Mouse (Mus musculus) intestine, postnatal 0 days (tissue): Measurements from ENCODE around the gene Bcat1. TPM values are rescaled to one million over a fixed set of nuclear protein-coding genes. Genes with fewer than 3 reads are reported as not detected.
A peak's percentile ranks its signal among the peaks of the same experiment; 100 is the strongest.
"Not testable (repeated sequence)": the region's sequence is repeated elsewhere in the genome, so short reads cannot be mapped to it uniquely, and the experiment has no call there.

Experiments used
- ATAC-seq: fragments of 200-750 bp; cut with Nextera tagmentation; 2 replicates; pipeline ENCODE4 v1.8.0; 2017; ENCODE audit warnings: mild to moderate bottlenecking, moderate TSS enrichment, moderate library complexity
- H3K27ac ChIP-seq: fragments of 300-500 bp; sonication (generic); 2 replicates; pipeline ENCODE4 v1.5.1; 2014; ENCODE audit warnings: mild to moderate bottlenecking, low read depth, low read length, moderate library complexity
- H3K27me3 ChIP-seq: fragments of 300-500 bp; sonication (generic); replicated peaks from 2 replicates; pipeline ENCODE4 v1.6.1; 2014; ENCODE audit warnings: low read length, mixed read lengths; ENCODE audit not compliant: control insufficient read depth, insufficient read depth
- H3K36me3 ChIP-seq: fragments of 300-500 bp; sonication (generic); 2 replicates; pipeline ENCODE4 v1.6.1; 2014; ENCODE audit warnings: mild to moderate bottlenecking, moderate library complexity; ENCODE audit not compliant: control insufficient read depth, insufficient read depth
- H3K4me1 ChIP-seq: fragments of 300-500 bp; sonication (generic); replicated peaks from 2 replicates; pipeline ENCODE4 v1.6.1; 2014; ENCODE audit warnings: antibody characterized with exemption, low read length, mixed read lengths; ENCODE audit not compliant: control insufficient read depth, insufficient read depth
- H3K4me2 ChIP-seq: fragments of 300-500 bp; sonication (generic); replicated peaks from 2 replicates; pipeline ENCODE4 v1.6.1; 2014; ENCODE audit warnings: low read depth, mild to moderate bottlenecking, moderate library complexity
- H3K4me3 ChIP-seq: fragments of 300-500 bp; sonication (generic); 2 replicates; pipeline ENCODE4 v1.5.1; 2014; ENCODE audit warnings: low read depth, low read length
- H3K9ac ChIP-seq: fragments of 300-500 bp; sonication (generic); 2 replicates; pipeline ENCODE4 v1.6.1; 2014; ENCODE audit warnings: mild to moderate bottlenecking, low read depth, low read length
- H3K9me3 ChIP-seq: fragments of 300-500 bp; sonication (generic); 2 replicates; pipeline ENCODE4 v1.6.1; 2016; ENCODE audit warnings: mixed run types; ENCODE audit not compliant: control insufficient read depth
- CTCF ChIP-seq: sonication (generic); IDR thresholded peaks from 2 replicates; pipeline ENCODE4 v1.5.1; 2016; ENCODE audit warnings: low read depth, mild to moderate bottlenecking, control low read depth, antibody characterized with exemption, moderate library complexity
- WGBS: fragments of 180-500 bp; shearing (Covaris S2); extraction: QIAGEN DNeasy Blood & Tissue Kit; methylation state at CpG from one replicate; pipeline ENCODE4 v1.1.7; 2014; 5-methylcytosine and 5-hydroxymethylcytosine counted together
- polyA plus RNA-seq: library from polyadenylated mRNA; unstranded; fragments of >200 nt; fragmentation: Nextera tagmentation; extraction: Ambion mirVana; gene quantifications from 2 replicates; pipeline ENCODE4 v1.2.1, GENCODE M21; 2015

Bcat1 gene
- polyA plus RNA-seq, 1 experiment from 2014 or later, result 1.0 TPM

DNA sequence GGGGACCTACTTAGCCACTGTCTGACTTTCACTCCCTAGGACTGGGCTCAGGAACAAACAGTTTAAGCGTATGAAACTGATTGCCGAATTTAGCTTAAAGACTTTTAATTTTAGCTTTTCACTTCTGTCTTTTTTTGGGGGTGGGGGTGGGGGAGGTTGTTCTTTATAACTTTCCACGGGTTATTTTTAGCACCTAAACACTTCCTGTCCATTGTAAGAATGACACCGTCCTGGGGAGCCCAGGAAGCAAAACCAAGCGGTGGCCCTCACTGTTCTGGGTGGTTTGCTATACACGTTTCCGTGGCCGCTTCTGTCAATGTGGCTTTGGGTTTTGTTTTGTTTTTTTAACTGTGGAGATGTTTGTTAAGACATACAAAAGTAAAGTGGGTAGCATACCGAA lies 24.9 kb upstream of the Bcat1 start:
- TF ChIP-seq CTCF, result no peak
- no peak for ATAC-seq
- 60% methylated on average over 9 of the region's 9 CpGs for WGBS

DNA sequence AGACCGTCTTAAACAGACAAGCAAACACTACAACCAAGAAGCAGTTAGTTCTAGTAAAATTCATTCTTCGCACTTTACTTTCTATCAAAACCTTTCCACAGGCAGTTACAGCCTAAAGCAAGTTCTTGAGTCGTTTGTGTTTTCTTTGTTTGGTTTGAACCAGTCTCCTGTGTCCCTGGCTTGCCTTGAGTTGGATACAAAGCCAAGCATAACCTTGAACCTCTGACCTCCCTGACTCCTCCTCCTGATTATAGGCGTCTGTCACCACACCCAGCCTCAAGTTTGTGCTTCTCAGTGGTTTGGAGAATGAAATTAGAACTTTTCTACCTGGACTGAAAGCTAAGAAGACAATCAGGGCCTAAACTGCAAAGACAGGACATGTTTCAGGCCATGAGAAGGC lies 18.4 kb upstream of the Bcat1 start:
- TF ChIP-seq CTCF, result no peak
- ATAC-seq, result no peak
- WGBS, result 70% methylated on average over 4 of the region's 4 CpGs
- no peak overlapping the region for H3K27ac ChIP-seq
- H3K9ac ChIP-seq, result no peak overlapping the region
- H3K36me3 ChIP-seq, result no peaks in the 10 kb centered on the region
- H3K4me3 ChIP-seq, result no peak overlapping the region
- no peaks in the 10 kb centered on the region for H3K4me1 ChIP-seq
- no peaks in the 10 kb centered on the region for H3K9me3 ChIP-seq
- no peak overlapping the region for H3K4me2 ChIP-seq
- 0 out of 2 replicates have a peak, but pooled peaks cover 2% of the 10 kb centered on the region for H3K27me3 ChIP-seq

More for the DNA sequence above, 24.9 kb upstream of the Bcat1 start:
- Histone ChIP-seq H3K27me3 (no peaks in the 10 kb centered on the region), H3K9me3 (no peaks in the 10 kb centered on the region), H3K4me1 (no peaks in the 10 kb centered on the region), H3K9ac (no peak overlapping the region), H3K36me3 (no peaks in the 10 kb centered on the region), H3K4me2 (no peak overlapping the region), H3K4me3 (no peak overlapping the region), H3K27ac (no peak overlapping the region)

DNA sequence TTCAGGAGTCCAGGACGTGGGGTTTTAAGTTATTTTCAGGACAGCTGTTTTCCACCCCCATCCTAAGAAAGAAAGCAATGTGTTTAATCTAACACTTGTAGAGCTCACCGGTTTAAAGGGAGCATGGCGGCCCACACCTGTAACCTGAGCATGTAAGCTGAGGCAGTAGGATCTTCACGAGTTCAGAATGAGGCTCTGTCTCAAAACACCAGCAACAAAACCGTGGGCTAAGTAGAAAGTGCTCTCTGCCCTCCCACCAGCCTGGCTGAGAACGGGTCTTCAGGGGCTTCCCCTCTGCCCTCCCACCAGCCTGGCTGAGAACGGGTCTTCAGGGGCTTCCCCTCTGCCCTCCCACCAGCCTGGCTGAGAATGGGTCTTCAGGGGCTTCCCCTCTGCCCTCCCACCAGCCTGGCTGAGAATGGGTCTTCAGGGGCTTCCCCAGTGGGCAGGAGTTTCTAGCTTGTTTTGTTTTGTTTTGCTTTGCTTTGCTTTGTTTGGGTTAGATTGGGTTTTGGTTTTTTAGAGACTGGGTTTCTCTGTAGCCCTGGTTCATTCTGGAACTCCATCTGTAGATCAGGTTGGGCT lies 17.1 kb upstream of the Bcat1 start:
- not testable (repeated sequence) for H3K9ac ChIP-seq, ATAC-seq, H3K9me3 ChIP-seq, H3K4me1 ChIP-seq, H3K27ac ChIP-seq, H3K4me2 ChIP-seq, H3K4me3 ChIP-seq, H3K36me3 ChIP-seq, H3K27me3 ChIP-seq
- WGBS, result 62% methylated on average over 7 of the region's 7 CpGs

DNA sequence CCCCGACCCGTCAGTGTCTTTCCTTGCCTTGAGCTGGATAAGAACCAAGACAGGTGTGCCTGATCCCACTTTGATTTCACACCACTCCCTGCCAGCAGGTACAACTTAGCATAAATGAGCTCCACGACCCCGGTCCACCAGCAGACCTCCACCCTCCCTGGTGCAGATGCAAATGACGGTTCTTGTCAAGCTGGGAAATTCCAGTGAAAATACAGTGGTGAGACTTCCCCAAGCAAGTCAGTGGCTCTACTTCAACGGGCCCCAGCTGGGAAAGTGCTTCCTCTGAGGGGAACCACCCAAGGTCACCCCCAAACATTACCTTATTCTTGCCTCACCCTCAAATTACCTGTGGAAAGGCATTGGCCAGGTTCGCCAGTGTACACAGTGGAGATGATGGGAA lies 16.0 kb upstream of the Bcat1 start:
- no peak overlapping the region for H3K27ac ChIP-seq
- H3K4me1 ChIP-seq, result no peaks in the 10 kb centered on the region
- H3K4me3 ChIP-seq, result no peak overlapping the region
- no peak for TF ChIP-seq CTCF
- no peak overlapping the region for H3K9ac ChIP-seq
- 0 out of 2 replicates have a peak, but pooled peaks cover 2% of the 10 kb centered on the region for H3K27me3 ChIP-seq
- no peak overlapping the region for H3K4me2 ChIP-seq
- no peaks in the 10 kb centered on the region for H3K9me3 ChIP-seq
- no peaks in the 10 kb centered on the region for H3K36me3 ChIP-seq
- 73% methylated on average over 7 of the region's 7 CpGs for WGBS
- ATAC-seq, result no peak

DNA sequence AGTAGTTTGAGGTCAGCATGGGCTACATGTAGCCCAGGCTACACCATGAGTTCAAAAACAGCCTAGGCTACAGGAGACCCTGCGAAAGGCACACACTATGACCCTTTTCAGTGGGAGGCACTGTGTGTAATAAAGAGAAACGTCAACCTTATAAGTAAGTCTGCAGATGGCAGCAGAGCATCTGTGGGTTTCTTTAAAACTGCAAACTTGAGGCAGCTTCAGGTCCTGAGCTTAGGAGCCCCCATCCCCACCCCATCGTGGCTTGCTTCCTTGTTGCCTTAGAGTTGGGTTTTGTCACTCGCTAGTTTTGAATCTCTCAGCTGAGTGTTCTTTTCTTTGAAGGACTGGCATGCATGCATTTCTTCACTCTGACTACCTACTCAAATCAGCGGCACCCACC lies 14.9 kb upstream of the Bcat1 start:
- Histone ChIP-seq H3K4me1 (no peaks in the 10 kb centered on the region), H3K36me3 (no peaks in the 10 kb centered on the region), H3K9ac (no peak overlapping the region), H3K9me3 (no peaks in the 10 kb centered on the region), H3K27ac (no peak overlapping the region), H3K4me2 (no peak overlapping the region), H3K27me3 (0 out of 2 replicates have a peak, but pooled peaks cover 2% of the 10 kb centered on the region), H3K4me3 (no peak overlapping the region)
- WGBS, result 70% methylated on average over 5 of the region's 5 CpGs
- no peak for ATAC-seq
- peak; percentile 18; the same call in 1 of the 2 replicates for TF ChIP-seq CTCF

DNA sequence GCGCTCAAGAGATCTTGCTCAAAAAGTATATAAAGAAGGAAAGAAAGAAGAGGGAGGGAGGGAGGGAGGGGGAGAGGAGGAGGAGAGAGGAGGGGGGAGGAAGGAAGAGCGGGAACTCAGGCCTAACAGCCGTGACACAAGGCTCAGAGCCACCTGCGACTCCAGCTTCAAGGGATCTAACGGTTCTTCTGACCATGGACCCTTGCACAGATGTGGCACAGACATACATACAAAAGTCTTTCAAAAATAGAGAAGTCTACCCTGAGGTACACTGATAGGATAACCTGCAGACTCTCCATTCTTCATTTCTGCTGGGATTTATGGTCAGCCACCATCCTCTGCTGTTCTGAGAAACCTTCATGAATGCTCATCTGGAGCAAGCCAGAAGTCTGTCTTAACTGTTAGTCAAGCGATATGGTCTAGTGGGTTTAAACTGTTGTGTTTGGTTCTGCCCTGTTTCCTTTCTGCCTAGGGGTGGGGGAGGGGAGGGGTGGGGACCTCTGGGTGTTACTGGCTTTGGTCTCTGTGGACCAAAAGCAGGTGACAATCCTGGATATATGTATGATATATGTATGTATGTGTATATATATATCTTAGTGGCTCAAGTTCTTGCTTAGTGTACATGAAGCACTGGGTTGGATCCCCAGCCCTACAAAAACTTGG lies 14.3 kb upstream of the Bcat1 start:
- 0 out of 2 replicates have a peak, but pooled peaks cover 2% of the 10 kb centered on the region for H3K27me3 ChIP-seq
- 76% methylated on average over 6 of the region's 6 CpGs for WGBS
- no peak overlapping the region for H3K27ac ChIP-seq
- H3K4me3 ChIP-seq, result no peak overlapping the region
- ATAC-seq, result no peak
- H3K9me3 ChIP-seq, result no peaks in the 10 kb centered on the region
- no peaks in the 10 kb centered on the region for H3K4me1 ChIP-seq
- no peak overlapping the region for H3K9ac ChIP-seq
- H3K36me3 ChIP-seq, result no peaks in the 10 kb centered on the region
- no peak overlapping the region for H3K4me2 ChIP-seq
- no peak for TF ChIP-seq CTCF
